Mouse (Mus musculus): Measurements from ENCODE around the gene Nid1. TPM values are rescaled to one million over a fixed set of nuclear protein-coding genes. Genes with fewer than 3 reads are reported as not detected.
A peak's percentile ranks its signal among the peaks of the same experiment; 100 is the strongest.
"Not testable (repeated sequence)": the region's sequence is repeated elsewhere in the genome, so short reads cannot be mapped to it uniquely, and the experiment has no call there.

The Nid1 gene
- polyA plus RNA-seq, 1 experiment from 2014 or later: 44.8 TPM

- Histone ChIP-seq H3K9ac (ENCODE audit: low read depth, low read length) (no peak overlapping the region), H3K4me3 (ENCODE audit: low read depth, low read length) (no peak overlapping the region), H3K4me1 (replicated peaks; ENCODE audit: control insufficient read depth, insufficient read depth, low read length) (no peaks in the 10 kb centered on the region), H3K4me2 (replicated peaks; ENCODE audit: low read depth, low read length) (no peak overlapping the region), H3K27ac (ENCODE audit: low read depth, low read length) (no peak overlapping the region), H3K9me3 (ENCODE audit: control insufficient read depth, low read length) (no peaks in the 10 kb centered on the region), H3K27me3 (ENCODE audit: control insufficient read depth, insufficient read depth, low read length) (no peaks in the 10 kb centered on the region), H3K36me3 (ENCODE audit: control insufficient read depth, insufficient read depth, low read length) (no peaks in the 10 kb centered on the region)
- DNase-seq (ENCODE audit: low spot score): no peak
- WGBS: 71% methylated on average over 4 of the region's 4 CpGs
- 0 out of 2 replicates have a peak, but pooled peaks have one; percentile 25 for ATAC-seq (ENCODE audit: low FRiP score)
Measured at GRCm38 (mm10) chr13:13461446-13462192, 24.3 kb downstream of the Nid1 start.

GRCm38 (mm10) chr13:13463949-13464348, 26.6 kb downstream of the Nid1 start:
- WGBS: 95% methylated on average over 3 of the region's 3 CpGs
- Histone ChIP-seq H3K4me3 (ENCODE audit: low read depth, low read length) (no peak overlapping the region), H3K9me3 (ENCODE audit: control insufficient read depth, low read length) (no peaks in the 10 kb centered on the region)

GRCm38 (mm10) chr13:13467249-13467648, 29.9 kb downstream of the Nid1 start:
- H3K27me3 ChIP-seq (ENCODE audit: control insufficient read depth, insufficient read depth, low read length); DNase-seq (ENCODE audit: low spot score); ATAC-seq (ENCODE audit: low FRiP score); H3K9me3 ChIP-seq (ENCODE audit: control insufficient read depth, low read length); H3K4me2 ChIP-seq (replicated peaks; ENCODE audit: low read depth, low read length); H3K9ac ChIP-seq (ENCODE audit: low read depth, low read length); H3K36me3 ChIP-seq (ENCODE audit: control insufficient read depth, insufficient read depth, low read length); H3K27ac ChIP-seq (ENCODE audit: low read depth, low read length); H3K4me3 ChIP-seq (ENCODE audit: low read depth, low read length); H3K4me1 ChIP-seq (replicated peaks; ENCODE audit: control insufficient read depth, insufficient read depth, low read length): not testable (repeated sequence)

More at GRCm38 (mm10) chr13:13463949-13464348, 26.6 kb downstream of the Nid1 start:
- Histone ChIP-seq H3K4me1 (replicated peaks; ENCODE audit: control insufficient read depth, insufficient read depth, low read length) (no peaks in the 10 kb centered on the region), H3K27ac (ENCODE audit: low read depth, low read length) (no peak overlapping the region), H3K9ac (ENCODE audit: low read depth, low read length) (no peak overlapping the region), H3K4me2 (replicated peaks; ENCODE audit: low read depth, low read length) (no peak overlapping the region), H3K27me3 (ENCODE audit: control insufficient read depth, insufficient read depth, low read length) (no peaks in the 10 kb centered on the region), H3K36me3 (ENCODE audit: control insufficient read depth, insufficient read depth, low read length) (no peaks in the 10 kb centered on the region)
- no peak for ATAC-seq (ENCODE audit: low FRiP score)
- no peak for DNase-seq (ENCODE audit: low spot score)

- DNase-seq (ENCODE audit: low spot score): no peak
Measured at GRCm38 (mm10) chr13:13468513-13468912, 31.2 kb downstream of the Nid1 start.

GRCm38 (mm10) chr13:13471334-13471757, 34.0 kb downstream of the Nid1 start:
- H3K4me3 ChIP-seq (ENCODE audit: low read depth, low read length): no peak overlapping the region
- WGBS: 86% methylated on average over 3 of the region's 3 CpGs

More at GRCm38 (mm10) chr13:13468513-13468912, 31.2 kb downstream of the Nid1 start:
- Histone ChIP-seq H3K4me1 (replicated peaks; ENCODE audit: control insufficient read depth, insufficient read depth, low read length) (no peaks in the 10 kb centered on the region), H3K36me3 (ENCODE audit: control insufficient read depth, insufficient read depth, low read length) (no peaks in the 10 kb centered on the region), H3K27me3 (ENCODE audit: control insufficient read depth, insufficient read depth, low read length) (no peaks in the 10 kb centered on the region), H3K4me3 (ENCODE audit: low read depth, low read length) (no peak overlapping the region), H3K27ac (ENCODE audit: low read depth, low read length) (no peak overlapping the region), H3K9ac (ENCODE audit: low read depth, low read length) (no peak overlapping the region), H3K9me3 (ENCODE audit: control insufficient read depth, low read length) (no peaks in the 10 kb centered on the region), H3K4me2 (replicated peaks; ENCODE audit: low read depth, low read length) (no peak overlapping the region)
- WGBS: 86% methylated on average over 4 of the region's 4 CpGs
- ATAC-seq (ENCODE audit: low FRiP score): 0 out of 2 replicates have a peak, but pooled peaks have one; percentile 12

GRCm38 (mm10) chr13:13474464-13474863, 37.1 kb downstream of the Nid1 start:
- H3K9ac ChIP-seq (ENCODE audit: low read depth, low read length); DNase-seq (ENCODE audit: low spot score); H3K27ac ChIP-seq (ENCODE audit: low read depth, low read length); H3K4me1 ChIP-seq (replicated peaks; ENCODE audit: control insufficient read depth, insufficient read depth, low read length); H3K9me3 ChIP-seq (ENCODE audit: control insufficient read depth, low read length); ATAC-seq (ENCODE audit: low FRiP score); H3K4me3 ChIP-seq (ENCODE audit: low read depth, low read length); H3K4me2 ChIP-seq (replicated peaks; ENCODE audit: low read depth, low read length); H3K27me3 ChIP-seq (ENCODE audit: control insufficient read depth, insufficient read depth, low read length); H3K36me3 ChIP-seq (ENCODE audit: control insufficient read depth, insufficient read depth, low read length): not testable (repeated sequence)
- WGBS: 65% methylated on average over 2 of the region's 3 CpGs

More at GRCm38 (mm10) chr13:13471334-13471757, 34.0 kb downstream of the Nid1 start:
- Histone ChIP-seq H3K4me1 (replicated peaks; ENCODE audit: control insufficient read depth, insufficient read depth, low read length) (no peaks in the 10 kb centered on the region), H3K36me3 (ENCODE audit: control insufficient read depth, insufficient read depth, low read length) (no peaks in the 10 kb centered on the region), H3K9me3 (ENCODE audit: control insufficient read depth, low read length) (no peaks in the 10 kb centered on the region), H3K27me3 (ENCODE audit: control insufficient read depth, insufficient read depth, low read length) (no peaks in the 10 kb centered on the region), H3K4me2 (replicated peaks; ENCODE audit: low read depth, low read length) (no peak overlapping the region), H3K27ac (ENCODE audit: low read depth, low read length) (no peak overlapping the region), H3K9ac (ENCODE audit: low read depth, low read length) (no peak overlapping the region)
- DNase-seq (ENCODE audit: low spot score) (no peak), ATAC-seq (ENCODE audit: low FRiP score) (no peak)

- no peak overlapping the region for H3K4me3 ChIP-seq (ENCODE audit: low read depth, low read length)
- H3K9me3 ChIP-seq (ENCODE audit: control insufficient read depth, low read length): no peaks in the 10 kb centered on the region
- H3K36me3 ChIP-seq (ENCODE audit: control insufficient read depth, insufficient read depth, low read length): no peaks in the 10 kb centered on the region
- 43% methylated on average over 2 of the region's 2 CpGs for WGBS
- H3K4me1 ChIP-seq (replicated peaks; ENCODE audit: control insufficient read depth, insufficient read depth, low read length): no peaks in the 10 kb centered on the region
- H3K4me2 ChIP-seq (replicated peaks; ENCODE audit: low read depth, low read length): no peak overlapping the region
- no peak overlapping the region for H3K27ac ChIP-seq (ENCODE audit: low read depth, low read length)
- no peaks in the 10 kb centered on the region for H3K27me3 ChIP-seq (ENCODE audit: control insufficient read depth, insufficient read depth, low read length)
- no peak for DNase-seq (ENCODE audit: low spot score)
- H3K9ac ChIP-seq (ENCODE audit: low read depth, low read length): no peak overlapping the region
- ATAC-seq (ENCODE audit: low FRiP score): no peak
Measured at GRCm38 (mm10) chr13:13474991-13475390, 37.6 kb downstream of the Nid1 start.

- DNase-seq (ENCODE audit: low spot score) (no peak), ATAC-seq (ENCODE audit: low FRiP score) (no peak)
- Histone ChIP-seq H3K9ac (ENCODE audit: low read depth, low read length) (no peak overlapping the region), H3K27ac (ENCODE audit: low read depth, low read length) (no peak overlapping the region), H3K27me3 (ENCODE audit: control insufficient read depth, insufficient read depth, low read length) (no peaks in the 10 kb centered on the region), H3K4me3 (ENCODE audit: low read depth, low read length) (no peak overlapping the region), H3K9me3 (ENCODE audit: control insufficient read depth, low read length) (no peaks in the 10 kb centered on the region), H3K4me2 (replicated peaks; ENCODE audit: low read depth, low read length) (no peak overlapping the region), H3K4me1 (replicated peaks; ENCODE audit: control insufficient read depth, insufficient read depth, low read length) (no peaks in the 10 kb centered on the region; the same call in 1 of the 2 replicates), H3K36me3 (ENCODE audit: control insufficient read depth, insufficient read depth, low read length) (no peaks in the 10 kb centered on the region)
- 92% methylated on average over 2 of the region's 2 CpGs for WGBS
Measured at GRCm38 (mm10) chr13:13476568-13476967, 39.2 kb downstream of the Nid1 start.

- Histone ChIP-seq H3K36me3 (ENCODE audit: control insufficient read depth, insufficient read depth, low read length) (no peaks in the 10 kb centered on the region), H3K4me3 (ENCODE audit: low read depth, low read length) (no peak overlapping the region), H3K9ac (ENCODE audit: low read depth, low read length) (no peak overlapping the region), H3K9me3 (ENCODE audit: control insufficient read depth, low read length) (no peaks in the 10 kb centered on the region), H3K27ac (ENCODE audit: low read depth, low read length) (no peak overlapping the region), H3K4me2 (replicated peaks; ENCODE audit: low read depth, low read length) (no peak overlapping the region), H3K27me3 (ENCODE audit: control insufficient read depth, insufficient read depth, low read length) (no peaks in the 10 kb centered on the region), H3K4me1 (replicated peaks; ENCODE audit: control insufficient read depth, insufficient read depth, low read length) (no peaks in the 10 kb centered on the region; the same call in 1 of the 2 replicates)
- DNase-seq (ENCODE audit: low spot score) (no peak), ATAC-seq (ENCODE audit: low FRiP score) (no peak)
- 89% methylated on average over 2 of the region's 2 CpGs for WGBS
Measured at GRCm38 (mm10) chr13:13477046-13477445, 39.7 kb downstream of the Nid1 start.

Measured in hindbrain, embryonic 11.5 days (tissue).